Mouse (Mus musculus) E14TG2a.4 (cell line): ENCODE measurements around the gene Ldlrad3.

Source experiments
- H3K27me3 ChIP-seq: 2 replicates; pipeline ENCODE4 v1.6.1; 2014; ENCODE audit warnings: low read length, control low read depth; ENCODE audit not compliant: insufficient read depth
- H3K36me3 ChIP-seq: 2 replicates; pipeline ENCODE4 v1.6.1; 2014; ENCODE audit warnings: low read length, control low read depth; ENCODE audit not compliant: insufficient read depth
- H3K4me1 ChIP-seq: replicated peaks from 2 replicates; pipeline ENCODE4 v1.6.1; 2014; ENCODE audit warnings: low read depth, low read length, control low read depth
- H3K4me3 ChIP-seq: replicated peaks from 2 replicates; pipeline ENCODE4 v1.5.1; 2014; ENCODE audit warnings: mild to moderate bottlenecking, low read length
- H3K9me3 ChIP-seq: 2 replicates; pipeline ENCODE4 v1.6.1; 2014; ENCODE audit warnings: low read length, control low read depth
- CTCF ChIP-seq: conservative IDR thresholded peaks from 2 replicates; pipeline ENCODE4 v1.5.1; 2014; ENCODE audit warnings: low read length
- NANOG ChIP-seq: IDR thresholded peaks from 2 replicates; pipeline ENCODE4 v1.6.1; 2014; ENCODE audit warnings: borderline replicate concordance, low read length, mixed read lengths
- POU5F1 ChIP-seq: IDR thresholded peaks from 2 replicates; pipeline ENCODE4 v1.6.1; 2014; ENCODE audit warnings: low read length, borderline replicate concordance

Gene Ldlrad3

DNA sequence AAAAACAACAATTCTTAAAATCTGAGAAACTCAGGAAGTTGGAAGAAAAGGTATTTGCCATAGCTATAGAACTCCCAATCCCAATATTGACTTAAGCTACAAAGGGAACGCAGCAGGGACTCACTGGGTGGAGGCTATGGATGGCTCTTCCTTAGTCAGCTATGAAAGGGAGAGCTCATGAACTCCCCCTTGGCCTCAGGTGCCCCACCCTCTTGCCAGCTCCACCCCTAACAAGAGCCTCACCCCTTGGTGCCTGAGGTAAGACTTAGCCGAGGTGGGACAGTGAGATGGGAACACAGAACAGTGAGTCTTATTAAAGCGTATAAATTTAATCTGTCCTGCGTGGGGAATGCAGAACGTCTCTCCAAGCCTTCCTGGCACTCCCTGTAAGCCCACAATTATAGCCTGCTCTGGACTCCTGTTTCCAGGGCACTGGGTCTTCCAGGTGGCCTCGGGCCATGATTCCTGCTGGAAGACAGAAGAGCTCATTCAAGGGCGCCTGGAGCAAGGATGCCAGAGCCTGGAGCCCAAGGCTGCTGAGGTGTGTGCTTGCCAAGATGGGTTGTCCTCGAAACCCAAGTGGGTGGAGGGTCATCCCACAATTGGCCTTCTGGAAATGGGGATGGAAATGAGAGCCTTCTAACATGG lies 55.9 kb downstream of the Ldlrad3 start:
- no peak for TF ChIP-seq NANOG
- no peak for TF ChIP-seq CTCF
- TF ChIP-seq POU5F1 = no peak
- peaks cover 100% of the 10 kb centered on the region for H3K4me1 ChIP-seq
- peak overlapping the region; percentile 63 for H3K4me3 ChIP-seq
- H3K36me3 ChIP-seq = no peaks in the 10 kb centered on the region
- no peaks in the 10 kb centered on the region for H3K9me3 ChIP-seq
- no peaks in the 10 kb centered on the region for H3K27me3 ChIP-seq

DNA sequence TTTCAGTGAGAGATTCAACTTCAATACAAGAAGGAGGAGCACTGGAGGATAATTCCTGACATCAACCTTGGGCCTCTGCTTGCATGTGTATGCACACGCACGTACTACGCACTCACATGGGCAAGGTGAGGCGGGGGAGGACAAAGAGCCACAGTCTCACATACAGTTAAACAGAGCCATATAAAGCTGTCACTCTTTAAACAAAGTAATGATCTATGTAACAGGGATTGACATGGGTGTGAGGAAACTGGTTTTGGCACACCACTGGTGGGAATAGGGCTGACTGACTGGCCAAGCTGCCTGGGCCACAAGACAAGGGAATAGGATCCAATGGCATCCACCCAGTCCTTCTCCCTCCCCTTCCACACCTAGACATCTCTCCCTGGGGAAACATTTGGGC lies 57.0 kb downstream of the Ldlrad3 start:
- peaks cover 100% of the 10 kb centered on the region for H3K4me1 ChIP-seq
- no peaks in the 10 kb centered on the region for H3K9me3 ChIP-seq
- TF ChIP-seq CTCF (no peak), NANOG (no peak), POU5F1 (no peak)
- peak overlapping the region; percentile 29 for H3K4me3 ChIP-seq
- no peaks in the 10 kb centered on the region for H3K36me3 ChIP-seq
- no peaks in the 10 kb centered on the region for H3K27me3 ChIP-seq

DNA sequence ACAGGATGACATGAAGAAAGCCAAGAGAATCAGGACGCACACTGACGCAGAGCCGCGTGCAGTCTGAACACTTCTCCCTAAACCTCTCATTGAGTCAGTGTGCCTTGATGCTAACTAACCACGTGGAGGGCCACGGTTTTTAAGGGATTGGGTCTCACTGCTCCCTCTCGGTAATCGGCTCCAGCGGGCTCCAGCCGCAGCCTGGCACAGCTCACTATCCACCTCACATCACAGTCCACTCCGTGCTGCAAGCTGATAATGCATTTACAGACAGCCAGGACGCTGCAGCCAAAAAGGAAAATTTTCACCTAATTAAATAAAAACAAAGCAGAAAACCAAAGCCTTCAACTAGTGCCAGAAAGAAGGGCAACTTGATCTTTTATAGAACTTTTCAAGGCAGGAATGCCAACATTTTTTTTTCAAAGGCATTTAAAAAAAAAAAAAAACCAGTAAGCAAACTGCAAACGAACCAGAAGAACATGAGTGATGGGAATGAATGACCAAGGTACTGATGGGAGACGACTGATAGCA lies 57.6 kb downstream of the Ldlrad3 start:
- no peaks in the 10 kb centered on the region for H3K9me3 ChIP-seq
- H3K27me3 ChIP-seq = no peaks in the 10 kb centered on the region
- 0 out of 2 replicates have a peak overlapping the region, but pooled peaks have one; percentile 29 for H3K4me3 ChIP-seq
- no peak for TF ChIP-seq NANOG
- no peak for TF ChIP-seq CTCF
- TF ChIP-seq POU5F1 = no peak
- no peaks in the 10 kb centered on the region for H3K36me3 ChIP-seq
- H3K4me1 ChIP-seq = peaks cover 100% of the 10 kb centered on the region

DNA sequence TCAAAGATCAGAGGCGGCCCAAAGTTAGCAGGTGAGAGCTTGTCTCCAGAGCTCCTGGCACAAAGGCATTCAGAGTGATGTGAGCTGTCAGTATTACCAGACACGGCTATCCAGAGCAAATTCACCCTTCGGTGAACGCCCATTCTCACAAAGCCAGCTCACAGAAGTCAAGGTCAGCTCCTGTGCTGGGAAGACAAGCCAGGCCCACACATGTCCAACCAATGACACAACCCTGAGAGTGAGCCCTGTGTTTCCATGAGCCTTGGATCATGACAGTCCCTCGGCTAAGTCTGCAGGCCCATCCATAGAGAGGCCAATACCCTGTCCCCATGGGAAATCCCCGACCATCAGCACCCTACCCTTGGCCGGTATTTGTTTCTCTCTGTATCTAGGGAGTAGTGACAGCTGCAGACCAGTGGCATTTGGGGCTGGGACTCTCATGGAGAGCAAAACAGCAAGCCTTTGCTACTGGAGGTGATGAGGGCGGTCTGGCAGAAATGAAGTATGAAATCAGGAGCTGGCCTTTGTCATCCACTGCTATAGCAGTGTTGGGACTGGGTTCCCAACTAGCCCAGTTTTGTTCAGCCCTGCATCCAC lies 58.3 kb downstream of the Ldlrad3 start:
- H3K9me3 ChIP-seq = no peaks in the 10 kb centered on the region
- peaks cover 100% of the 10 kb centered on the region for H3K4me1 ChIP-seq
- no peaks in the 10 kb centered on the region for H3K36me3 ChIP-seq
- H3K27me3 ChIP-seq = no peaks in the 10 kb centered on the region
- H3K4me3 ChIP-seq = peak overlapping the region; percentile 27
- TF ChIP-seq POU5F1 = no peak
- TF ChIP-seq NANOG = no peak; the same call in 1 of the 2 replicates
- no peak for TF ChIP-seq CTCF

DNA sequence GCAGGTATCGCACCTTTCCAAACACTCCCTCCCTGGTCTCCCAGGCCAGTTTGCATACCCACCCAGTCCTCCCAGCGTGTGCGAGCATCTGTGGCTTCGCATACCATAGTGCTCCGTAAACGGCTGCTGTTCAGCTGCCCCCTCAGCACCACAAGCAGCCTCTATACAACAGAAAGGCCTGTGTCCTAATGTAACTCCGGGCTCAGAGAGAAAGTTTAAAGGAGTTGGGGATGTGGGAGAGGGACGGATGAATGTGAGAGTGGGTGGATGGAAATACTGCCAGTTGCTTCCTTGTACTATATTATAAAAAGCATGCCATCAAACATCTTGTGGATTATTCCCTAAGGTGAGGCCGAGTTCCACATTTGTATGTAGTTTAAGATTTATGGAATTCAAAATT lies 59.0 kb downstream of the Ldlrad3 start:
- no peaks in the 10 kb centered on the region for H3K36me3 ChIP-seq
- no peak for TF ChIP-seq NANOG
- TF ChIP-seq CTCF = no peak
- TF ChIP-seq POU5F1 = no peak
- peaks cover 99% of the 10 kb centered on the region for H3K4me1 ChIP-seq
- peak overlapping the region; percentile 32; the same call in 1 of the 2 replicates for H3K4me3 ChIP-seq
- no peaks in the 10 kb centered on the region for H3K27me3 ChIP-seq
- no peaks in the 10 kb centered on the region for H3K9me3 ChIP-seq

DNA sequence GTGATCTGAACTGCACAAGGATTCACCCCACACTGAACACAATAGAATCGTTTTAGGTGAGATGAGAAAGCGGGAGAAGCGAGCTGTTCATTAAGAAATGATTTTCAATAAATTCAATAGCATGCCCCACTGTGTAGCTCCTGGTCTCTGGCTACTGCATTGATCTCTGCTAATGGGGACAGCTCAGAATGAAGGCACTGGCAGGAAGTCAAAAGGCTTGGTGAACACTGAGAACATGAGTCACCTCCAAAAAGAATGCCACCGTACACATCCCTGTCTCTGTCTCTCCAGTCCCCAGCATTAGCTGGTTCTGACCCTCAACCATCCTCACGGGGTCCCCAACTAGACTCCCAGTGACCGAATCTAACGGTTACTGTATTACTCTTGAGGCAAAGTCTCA lies 60.1 kb downstream of the Ldlrad3 start:
- no peaks in the 10 kb centered on the region for H3K36me3 ChIP-seq
- H3K4me1 ChIP-seq = peaks cover 99% of the 10 kb centered on the region
- 0 out of 2 replicates have a peak overlapping the region, but pooled peaks have one; percentile 32 for H3K4me3 ChIP-seq
- no peaks in the 10 kb centered on the region for H3K27me3 ChIP-seq
- H3K9me3 ChIP-seq = no peaks in the 10 kb centered on the region
- TF ChIP-seq POU5F1 (no peak), NANOG (no peak), CTCF (no peak)

DNA sequence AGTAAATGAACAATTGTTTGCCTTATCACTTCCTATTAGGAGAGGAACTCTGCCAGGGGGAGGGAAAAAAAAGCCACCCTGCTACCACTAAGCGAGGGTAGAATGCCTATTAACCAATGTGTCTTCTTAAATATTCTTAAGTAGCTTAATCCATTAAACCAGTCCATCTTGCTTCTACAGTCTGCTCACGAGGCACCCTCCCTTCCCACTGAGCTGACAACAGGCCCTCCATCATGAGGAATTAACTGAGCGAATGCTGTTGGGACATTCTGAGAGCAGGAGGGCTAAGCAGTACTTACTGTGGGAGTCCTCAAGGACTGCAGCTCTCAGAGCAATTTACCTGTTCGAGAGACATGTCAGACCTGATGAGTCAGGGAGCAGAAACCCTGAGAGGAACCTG lies 61.1 kb downstream of the Ldlrad3 start:
- H3K4me1 ChIP-seq = peaks cover 99% of the 10 kb centered on the region
- no peak for TF ChIP-seq POU5F1
- TF ChIP-seq CTCF = no peak
- no peak for TF ChIP-seq NANOG

DNA sequence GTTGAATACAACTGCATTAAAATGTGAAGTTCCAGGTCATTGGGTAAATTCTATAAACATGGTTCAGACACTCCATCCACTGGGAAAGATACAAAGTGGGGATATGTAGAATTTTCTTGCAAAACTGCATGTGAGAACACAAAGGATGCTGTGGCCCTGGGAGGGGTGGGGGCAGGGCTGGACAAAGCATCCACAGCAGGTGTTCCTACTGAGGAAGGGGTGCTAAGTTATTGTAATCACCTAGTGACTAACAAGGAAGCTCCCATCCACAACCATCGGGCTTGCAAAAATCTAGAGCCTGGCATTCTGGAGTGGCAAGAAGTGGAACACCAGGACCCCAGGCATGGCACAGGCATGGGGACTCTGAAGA lies 64.1 kb downstream of the Ldlrad3 start:
- TF ChIP-seq POU5F1 = no peak
- 0 out of 2 replicates have a peak, but pooled peaks have one; percentile 8 for TF ChIP-seq NANOG
- H3K27me3 ChIP-seq = no peaks in the 10 kb centered on the region
- H3K4me1 ChIP-seq = peaks cover 99% of the 10 kb centered on the region
- no peaks in the 10 kb centered on the region for H3K36me3 ChIP-seq
- H3K4me3 ChIP-seq = peak overlapping the region; percentile 24; the same call in 1 of the 2 replicates
- H3K9me3 ChIP-seq = no peaks in the 10 kb centered on the region

More for the DNA sequence above, 61.1 kb downstream of the Ldlrad3 start:
- Histone ChIP-seq H3K4me3 (peak overlapping the region; percentile 21; the same call in 1 of the 2 replicates), H3K36me3 (no peaks in the 10 kb centered on the region), H3K9me3 (no peaks in the 10 kb centered on the region), H3K27me3 (no peaks in the 10 kb centered on the region)
